Mouse (Mus musculus): ENCODE data around the gene Arhgap18. TPM values are rescaled to one million over a fixed set of nuclear protein-coding genes. Genes with fewer than 3 reads are reported as not detected.

Arhgap18 gene
- polyA plus RNA-seq, 1 experiment, result 1.9 TPM

DNA sequence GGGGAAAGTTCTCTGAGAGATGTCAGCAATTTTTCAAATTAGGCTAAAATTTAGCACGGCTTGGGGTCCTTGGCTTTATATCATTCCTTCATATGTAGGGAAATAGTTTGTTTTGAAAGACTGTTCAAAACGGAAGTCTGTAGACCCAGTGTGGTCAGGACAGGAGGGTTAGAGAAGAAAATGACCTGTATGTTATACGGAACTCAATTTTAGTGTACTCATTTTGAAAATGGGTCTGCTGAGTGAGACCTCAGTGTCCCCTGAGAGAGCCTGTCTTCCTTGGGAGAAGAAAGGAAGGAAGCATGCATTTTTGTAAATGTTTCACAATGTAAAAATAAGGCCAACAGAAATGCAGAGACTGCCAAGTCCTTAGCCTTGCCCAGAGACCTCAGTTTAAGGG is 38.6 kb downstream of the Arhgap18 start:
- no peaks in the 10 kb centered on the region for H3K36me3 ChIP-seq (ENCODE audit: control insufficient read depth, insufficient read depth)
- H3ac ChIP-seq (ENCODE audit: control insufficient read depth, insufficient read length), result no peak overlapping the region
- H3K79me2 ChIP-seq (ENCODE audit: control insufficient read depth, insufficient read depth), result no peaks in the 10 kb centered on the region
- no peak overlapping the region for H3K4me3 ChIP-seq
- TF ChIP-seq USF1 (IDR thresholded peaks at IDR 0.05; ENCODE audit: low read depth), result no peak
- TF ChIP-seq CEBPB (IDR thresholded peaks at IDR 0.05; ENCODE audit: insufficient read depth, poor library complexity, severe bottlenecking), result no peak
- no peak for TF ChIP-seq TCF3 (IDR thresholded peaks at IDR 0.05; ENCODE audit: insufficient read length, low read depth)
- no peak for TF ChIP-seq E2F4 (IDR thresholded peaks at IDR 0.05; ENCODE audit: insufficient read depth)
- TF ChIP-seq MYOD1 (IDR thresholded peaks at IDR 0.05; ENCODE audit: control insufficient read depth in 1 of 3, insufficient read length in 2 of 3, low read depth in 2 of 3), result no peak
- no peaks in the 10 kb centered on the region for H3K27me3 ChIP-seq (ENCODE audit: control insufficient read depth, insufficient read depth, insufficient read length)
- no peak overlapping the region for H3K4me2 ChIP-seq (ENCODE audit: low read depth)

DNA sequence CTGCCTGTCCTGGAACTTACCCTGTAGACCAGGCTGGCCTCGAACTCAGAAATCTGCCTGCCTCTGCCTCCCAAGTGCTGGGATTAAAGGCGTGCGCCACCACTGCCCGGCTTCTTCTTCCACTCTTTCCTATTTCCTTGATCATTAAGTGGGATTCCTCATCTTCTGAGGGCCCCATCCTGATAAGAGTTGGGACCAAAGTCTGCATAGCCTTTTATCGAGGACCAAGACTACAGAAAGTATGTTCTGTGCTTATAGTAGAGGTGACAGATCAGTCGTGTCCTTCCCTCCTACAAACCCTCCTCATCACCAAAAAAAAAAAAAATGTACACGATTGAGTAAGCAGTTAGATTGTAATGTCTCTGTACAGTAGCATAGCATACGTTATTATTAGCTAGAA is 39.8 kb downstream of the Arhgap18 start:
- Histone ChIP-seq H3K79me2 (ENCODE audit: control insufficient read depth, insufficient read depth) (no peaks in the 10 kb centered on the region), H3K4me2 (ENCODE audit: low read depth) (no peak overlapping the region), H3ac (ENCODE audit: control insufficient read depth, insufficient read length) (no peak overlapping the region), H3K4me3 (no peak overlapping the region), H3K27me3 (ENCODE audit: control insufficient read depth, insufficient read depth, insufficient read length) (no peaks in the 10 kb centered on the region), H3K36me3 (ENCODE audit: control insufficient read depth, insufficient read depth) (no peaks in the 10 kb centered on the region)
- TF ChIP-seq MAX (IDR thresholded peaks at IDR 0.05; ENCODE audit: low read depth) (no peak), POLR2AphosphoS2 (IDR thresholded peaks at IDR 0.05; ENCODE audit: insufficient read length, low read depth) (no peak), CEBPB (IDR thresholded peaks at IDR 0.05; ENCODE audit: insufficient read depth, poor library complexity, severe bottlenecking) (no peak), TCF3 (IDR thresholded peaks at IDR 0.05; ENCODE audit: insufficient read length, low read depth) (no peak), REST (IDR thresholded peaks at IDR 0.05; ENCODE audit: insufficient read depth, insufficient read length) (no peak), USF1 (IDR thresholded peaks at IDR 0.05; ENCODE audit: low read depth) (no peak), E2F4 (IDR thresholded peaks at IDR 0.05; ENCODE audit: insufficient read depth) (no peak), SRF (IDR thresholded peaks at IDR 0.05; ENCODE audit: control insufficient read depth, insufficient read length, low read depth) (no peak), MYOG (IDR thresholded peaks at IDR 0.05; ENCODE audit: control insufficient read depth in 1 of 3, insufficient read depth in 1 of 3, insufficient read length in 2 of 3, low read depth in 2 of 3) (no peak), POLR2A (IDR thresholded peaks at IDR 0.05; ENCODE audit: insufficient read length, low read depth) (no peak), MYOD1 (IDR thresholded peaks at IDR 0.05; ENCODE audit: control insufficient read depth in 1 of 3, insufficient read length in 2 of 3, low read depth in 2 of 3) (no peak), TCF12 (IDR thresholded peaks at IDR 0.05; ENCODE audit: insufficient read depth, poor library complexity, severe bottlenecking) (no peak)

DNA sequence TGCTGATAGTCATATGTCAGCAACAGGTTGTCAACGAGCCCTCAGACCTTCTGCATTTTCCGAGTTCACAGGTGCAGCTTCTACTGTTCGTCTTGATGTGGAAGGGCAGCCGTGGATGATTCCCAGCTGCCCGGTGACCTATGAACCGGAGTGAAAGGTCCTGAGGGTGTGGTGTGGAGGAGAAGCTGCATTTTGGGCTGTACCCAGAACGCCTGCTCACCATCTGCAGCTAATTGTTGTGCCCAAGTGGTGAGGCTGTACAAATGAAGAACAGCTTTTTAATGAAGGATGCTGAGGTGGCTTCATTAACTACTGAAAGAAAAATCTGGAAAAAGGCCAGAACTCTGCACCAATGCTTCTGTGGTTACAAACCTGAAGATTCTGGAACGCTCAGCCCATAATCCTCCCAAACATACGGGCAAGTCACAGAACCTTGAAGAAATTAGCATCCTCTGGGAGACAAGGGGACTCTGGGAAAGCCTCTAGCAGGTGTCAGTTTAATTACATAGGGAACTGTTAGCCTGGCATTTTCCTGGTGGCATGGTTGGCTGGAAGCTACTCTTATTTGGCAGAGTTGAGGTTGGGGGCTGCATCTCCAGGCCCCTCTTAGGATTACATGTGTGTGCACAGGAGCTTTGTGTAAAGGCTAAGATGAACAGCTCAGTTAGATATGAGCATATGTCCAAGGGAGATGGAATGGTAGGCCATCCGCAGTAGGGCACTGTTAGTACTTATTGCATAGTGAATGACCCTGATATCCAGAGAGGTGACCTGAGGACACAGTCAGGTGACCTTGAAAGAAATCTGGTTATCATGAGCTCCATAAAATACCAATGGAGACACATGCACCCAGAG is 43.4 kb downstream of the Arhgap18 start:
- Histone ChIP-seq H3ac (ENCODE audit: control insufficient read depth, insufficient read length) (no peak overlapping the region), H3K27me3 (ENCODE audit: control insufficient read depth, insufficient read depth, insufficient read length) (no peaks in the 10 kb centered on the region), H3K4me2 (ENCODE audit: low read depth) (no peak overlapping the region), H3K79me2 (ENCODE audit: control insufficient read depth, insufficient read depth) (no peaks in the 10 kb centered on the region), H3K4me3 (no peak overlapping the region), H3K36me3 (ENCODE audit: control insufficient read depth, insufficient read depth) (no peaks in the 10 kb centered on the region)
- TF ChIP-seq MYOG (IDR thresholded peaks at IDR 0.05; ENCODE audit: control insufficient read depth in 1 of 3, insufficient read depth in 1 of 3, insufficient read length in 2 of 3, low read depth in 2 of 3) (no peak), TCF12 (IDR thresholded peaks at IDR 0.05; ENCODE audit: insufficient read depth, poor library complexity, severe bottlenecking) (no peak), E2F4 (IDR thresholded peaks at IDR 0.05; ENCODE audit: insufficient read depth) (no peak), MYOD1 (IDR thresholded peaks at IDR 0.05; ENCODE audit: control insufficient read depth in 1 of 3, insufficient read length in 2 of 3, low read depth in 2 of 3) (no peak), TCF3 (IDR thresholded peaks at IDR 0.05; ENCODE audit: insufficient read length, low read depth) (no peak), CEBPB (IDR thresholded peaks at IDR 0.05; ENCODE audit: insufficient read depth, poor library complexity, severe bottlenecking) (no peak), POLR2A (IDR thresholded peaks at IDR 0.05; ENCODE audit: insufficient read length, low read depth) (no peak), SRF (IDR thresholded peaks at IDR 0.05; ENCODE audit: control insufficient read depth, insufficient read length, low read depth) (no peak), MAX (IDR thresholded peaks at IDR 0.05; ENCODE audit: low read depth) (no peak), REST (IDR thresholded peaks at IDR 0.05; ENCODE audit: insufficient read depth, insufficient read length) (no peak), USF1 (IDR thresholded peaks at IDR 0.05; ENCODE audit: low read depth) (no peak), POLR2AphosphoS2 (IDR thresholded peaks at IDR 0.05; ENCODE audit: insufficient read length, low read depth) (no peak)

DNA sequence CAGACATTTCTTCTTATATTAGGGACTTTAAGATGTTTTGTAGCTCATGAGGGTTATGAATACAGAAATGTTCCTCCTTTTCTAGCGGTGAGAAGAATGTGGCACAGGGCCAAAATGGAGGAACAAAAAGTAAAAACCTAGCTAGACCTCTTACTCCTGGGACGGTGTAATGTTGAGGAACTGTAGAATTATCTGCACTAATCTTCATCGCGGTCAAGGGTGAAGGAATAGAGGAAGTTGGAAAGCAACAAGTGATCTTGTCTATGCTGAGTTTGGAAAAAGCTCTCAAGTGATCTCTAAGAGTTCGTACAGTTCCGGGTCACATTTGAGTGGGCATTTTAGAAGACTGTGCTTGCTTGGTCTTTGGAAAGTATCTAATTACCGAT is 44.1 kb downstream of the Arhgap18 start:
- TF ChIP-seq TCF12 (IDR thresholded peaks at IDR 0.05; ENCODE audit: insufficient read depth, poor library complexity, severe bottlenecking) (no peak), TCF3 (IDR thresholded peaks at IDR 0.05; ENCODE audit: insufficient read length, low read depth) (no peak), SRF (IDR thresholded peaks at IDR 0.05; ENCODE audit: control insufficient read depth, insufficient read length, low read depth) (no peak), CEBPB (IDR thresholded peaks at IDR 0.05; ENCODE audit: insufficient read depth, poor library complexity, severe bottlenecking) (no peak), POLR2AphosphoS2 (IDR thresholded peaks at IDR 0.05; ENCODE audit: insufficient read length, low read depth) (no peak), REST (IDR thresholded peaks at IDR 0.05; ENCODE audit: insufficient read depth, insufficient read length) (no peak), E2F4 (IDR thresholded peaks at IDR 0.05; ENCODE audit: insufficient read depth) (no peak), USF1 (IDR thresholded peaks at IDR 0.05; ENCODE audit: low read depth) (no peak), MAX (IDR thresholded peaks at IDR 0.05; ENCODE audit: low read depth) (no peak), MYOG (IDR thresholded peaks at IDR 0.05; ENCODE audit: control insufficient read depth in 1 of 3, insufficient read depth in 1 of 3, insufficient read length in 2 of 3, low read depth in 2 of 3) (no peak), POLR2A (IDR thresholded peaks at IDR 0.05; ENCODE audit: insufficient read length, low read depth) (no peak), MYOD1 (IDR thresholded peaks at IDR 0.05; ENCODE audit: control insufficient read depth in 1 of 3, insufficient read length in 2 of 3, low read depth in 2 of 3) (no peak)
- H3K27me3 ChIP-seq (ENCODE audit: control insufficient read depth, insufficient read depth, insufficient read length), result no peaks in the 10 kb centered on the region
- H3K36me3 ChIP-seq (ENCODE audit: control insufficient read depth, insufficient read depth), result no peaks in the 10 kb centered on the region
- H3K79me2 ChIP-seq (ENCODE audit: control insufficient read depth, insufficient read depth), result no peaks in the 10 kb centered on the region
- H3K4me3 ChIP-seq, result no peak overlapping the region
- H3K4me2 ChIP-seq (ENCODE audit: low read depth), result no peak overlapping the region
- H3ac ChIP-seq (ENCODE audit: control insufficient read depth, insufficient read length), result no peak overlapping the region
